Mouse (Mus musculus): ENCODE results near the gene Dnmt1. TPM values are rescaled to one million over a fixed set of nuclear protein-coding genes. Genes with fewer than 3 reads are reported as not detected.
A peak's percentile ranks its signal among the peaks of the same experiment; 100 is the strongest.

The Dnmt1 gene
- polyA plus RNA-seq, 1 experiment: 54.5 TPM

GRCm38 (mm10) chr9:20946066-20946880 lies 13.4 kb downstream of the Dnmt1 start:
- Histone ChIP-seq H3K27ac (ENCODE audit: insufficient read depth, low read depth, low read length) (peak overlapping the region; percentile 83), H3K4me1 (ENCODE audit: control insufficient read depth, insufficient read depth, low read length) (peaks cover 67% of the 10 kb centered on the region), H3K4me3 (ENCODE audit: insufficient read depth, low read length) (no peak overlapping the region)
- TF ChIP-seq POLR2A (IDR thresholded peaks at IDR 0.05; ENCODE audit: borderline replicate concordance, low read depth, low read length) (no peak), CTCF (IDR thresholded peaks at IDR 0.05; ENCODE audit: low read depth, low read length) (no peak)

DNA sequence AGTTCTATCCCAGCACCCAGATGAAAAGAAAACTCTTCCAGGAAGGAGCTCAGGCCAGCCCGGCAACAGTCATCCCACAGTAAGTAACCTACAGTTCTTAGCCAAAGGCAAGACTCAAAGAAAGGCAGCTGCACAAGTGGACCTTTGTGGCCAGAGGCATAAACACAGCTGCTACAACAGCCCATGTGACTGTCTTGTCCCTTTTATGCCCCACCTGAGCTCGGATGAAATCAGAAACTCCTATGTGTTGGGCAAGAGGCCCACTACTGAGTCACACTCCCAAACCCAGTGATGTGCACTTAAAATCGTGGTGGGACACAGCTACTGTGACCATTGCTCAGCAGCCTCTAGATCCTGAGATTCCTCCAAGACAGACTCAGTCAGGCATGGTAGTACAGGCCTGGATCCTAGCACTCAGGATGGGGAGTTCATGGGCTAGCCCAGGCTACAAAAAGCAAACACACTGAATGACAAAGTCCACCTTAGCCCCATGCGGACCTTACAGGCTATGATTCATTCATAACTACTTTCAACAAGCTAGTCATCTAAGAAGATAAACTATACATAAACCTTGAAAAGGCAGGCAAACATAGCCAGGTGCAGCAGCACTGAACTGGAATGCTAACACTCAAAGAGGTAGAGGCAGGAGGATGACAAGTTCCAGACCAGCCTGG lies 14.9 kb downstream of the Dnmt1 start:
- H3K4me3 ChIP-seq (ENCODE audit: insufficient read depth, low read length): no peak overlapping the region
- no peak for TF ChIP-seq POLR2A (IDR thresholded peaks at IDR 0.05; ENCODE audit: borderline replicate concordance, low read depth, low read length)
- no peak for TF ChIP-seq CTCF (IDR thresholded peaks at IDR 0.05; ENCODE audit: low read depth, low read length)
- peak overlapping the region; percentile 5; the same call in 1 of the 2 replicates for H3K27ac ChIP-seq (ENCODE audit: insufficient read depth, low read depth, low read length)
- H3K4me1 ChIP-seq (ENCODE audit: control insufficient read depth, insufficient read depth, low read length): peaks cover 59% of the 10 kb centered on the region

GRCm38 (mm10) chr9:20943911-20944310 lies 15.8 kb downstream of the Dnmt1 start:
- Histone ChIP-seq H3K4me3 (ENCODE audit: insufficient read depth, low read length) (no peak overlapping the region), H3K4me1 (ENCODE audit: control insufficient read depth, insufficient read depth, low read length) (peaks cover 53% of the 10 kb centered on the region), H3K27ac (ENCODE audit: insufficient read depth, low read depth, low read length) (peak overlapping the region; percentile 11)
- no peak for TF ChIP-seq CTCF (IDR thresholded peaks at IDR 0.05; ENCODE audit: low read depth, low read length)
- TF ChIP-seq POLR2A (IDR thresholded peaks at IDR 0.05; ENCODE audit: borderline replicate concordance, low read depth, low read length): no peak

- TF ChIP-seq POLR2A (IDR thresholded peaks at IDR 0.05; ENCODE audit: borderline replicate concordance, low read depth, low read length): no peak
- no peak for TF ChIP-seq CTCF (IDR thresholded peaks at IDR 0.05; ENCODE audit: low read depth, low read length)
- H3K27ac ChIP-seq (ENCODE audit: insufficient read depth, low read depth, low read length): peak overlapping the region; percentile 25
- H3K4me1 ChIP-seq (ENCODE audit: control insufficient read depth, insufficient read depth, low read length): peaks cover 51% of the 10 kb centered on the region
- no peak overlapping the region for H3K4me3 ChIP-seq (ENCODE audit: insufficient read depth, low read length)
Measured at GRCm38 (mm10) chr9:20943396-20943795, 16.3 kb downstream of the Dnmt1 start.

DNA sequence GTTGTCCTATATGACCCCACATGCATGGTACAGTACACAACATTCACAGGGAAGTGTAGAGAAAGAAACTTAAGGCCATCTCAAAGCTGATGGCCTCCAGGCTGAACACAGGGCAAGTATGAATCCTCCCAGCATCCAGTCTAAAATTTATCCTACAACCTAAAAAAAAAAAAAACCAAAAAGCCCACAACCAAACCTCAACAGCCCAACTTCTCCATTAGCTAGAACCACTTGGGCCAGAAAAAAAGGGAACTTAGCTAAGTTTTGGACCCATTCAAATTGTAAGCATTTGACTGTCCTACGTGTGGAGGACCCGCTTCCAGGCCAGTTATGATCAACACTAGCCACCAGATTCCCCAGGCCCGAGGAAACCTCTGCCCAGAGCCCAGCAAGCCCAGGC lies 36.4 kb downstream of the Dnmt1 start:
- TF ChIP-seq CTCF (IDR thresholded peaks at IDR 0.05; ENCODE audit: low read depth, low read length) (no peak), POLR2A (IDR thresholded peaks at IDR 0.05; ENCODE audit: borderline replicate concordance, low read depth, low read length) (no peak)
- peaks cover 3% of the 10 kb centered on the region; the same call in 1 of the 2 replicates for H3K4me1 ChIP-seq (ENCODE audit: control insufficient read depth, insufficient read depth, low read length)
- no peak overlapping the region for H3K4me3 ChIP-seq (ENCODE audit: insufficient read depth, low read length)
- H3K27ac ChIP-seq (ENCODE audit: insufficient read depth, low read depth, low read length): no peak overlapping the region

DNA sequence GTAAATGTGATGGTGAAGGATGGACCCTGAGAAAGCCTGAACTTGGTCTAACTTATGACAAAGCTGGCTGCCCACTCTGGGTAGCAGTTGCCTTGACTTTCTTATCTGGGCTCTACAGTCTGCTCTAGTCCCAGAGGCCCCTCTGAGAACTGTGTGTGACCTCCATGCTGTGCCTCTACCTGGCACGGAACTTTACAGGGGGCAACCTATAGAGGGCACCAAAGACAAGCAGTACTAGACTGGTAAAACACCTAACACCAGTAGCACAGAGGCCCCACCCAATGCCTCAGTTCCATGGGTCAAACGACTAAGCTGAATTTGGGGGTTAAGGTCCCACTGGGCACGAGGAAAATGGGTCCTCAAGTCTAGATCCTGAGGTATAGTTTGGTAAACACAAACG lies 43.5 kb downstream of the Dnmt1 start:
- no peak overlapping the region for H3K4me3 ChIP-seq (ENCODE audit: insufficient read depth, low read length)
- TF ChIP-seq POLR2A (IDR thresholded peaks at IDR 0.05; ENCODE audit: borderline replicate concordance, low read depth, low read length): no peak
- peak; percentile 17; the same call in 1 of the 2 replicates for TF ChIP-seq CTCF (IDR thresholded peaks at IDR 0.05; ENCODE audit: low read depth, low read length)
- no peaks in the 10 kb centered on the region for H3K4me1 ChIP-seq (ENCODE audit: control insufficient read depth, insufficient read depth, low read length)
- no peak overlapping the region for H3K27ac ChIP-seq (ENCODE audit: insufficient read depth, low read depth, low read length)

- Histone ChIP-seq H3K4me3 (ENCODE audit: insufficient read depth, low read length) (no peak overlapping the region), H3K4me1 (ENCODE audit: control insufficient read depth, insufficient read depth, low read length) (no peaks in the 10 kb centered on the region), H3K27ac (ENCODE audit: insufficient read depth, low read depth, low read length) (no peak overlapping the region)
- TF ChIP-seq POLR2A (IDR thresholded peaks at IDR 0.05; ENCODE audit: borderline replicate concordance, low read depth, low read length) (no peak), CTCF (IDR thresholded peaks at IDR 0.05; ENCODE audit: low read depth, low read length) (no peak)
Measured at GRCm38 (mm10) chr9:20909948-20910347, 49.7 kb downstream of the Dnmt1 start.

DNA sequence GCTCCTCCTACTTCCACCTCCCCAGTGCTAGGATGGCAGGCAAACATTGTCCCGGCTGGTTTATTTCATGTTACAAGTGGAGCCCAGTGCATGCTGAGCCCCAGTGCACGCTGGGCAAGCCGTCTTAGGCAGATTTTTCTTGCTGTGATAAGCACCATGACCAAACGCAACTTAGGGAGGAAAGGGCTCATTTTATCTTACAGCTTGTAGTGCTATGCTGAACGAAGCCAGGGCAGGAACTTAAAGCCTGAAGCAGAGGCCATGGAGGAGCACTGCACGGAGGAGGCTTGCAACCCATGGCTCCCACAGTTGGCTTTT lies 57.6 kb downstream of the Dnmt1 start:
- H3K4me1 ChIP-seq (ENCODE audit: control insufficient read depth, insufficient read depth, low read length): peaks cover under 1% of the 10 kb centered on the region; the same call in 1 of the 2 replicates
- TF ChIP-seq CTCF (IDR thresholded peaks at IDR 0.05; ENCODE audit: low read depth, low read length) (no peak), POLR2A (IDR thresholded peaks at IDR 0.05; ENCODE audit: borderline replicate concordance, low read depth, low read length) (no peak)
- no peak overlapping the region for H3K27ac ChIP-seq (ENCODE audit: insufficient read depth, low read depth, low read length)
- H3K4me3 ChIP-seq (ENCODE audit: insufficient read depth, low read length): no peak overlapping the region

- H3K4me3 ChIP-seq (ENCODE audit: insufficient read depth, low read length): no peak overlapping the region
- TF ChIP-seq CTCF (IDR thresholded peaks at IDR 0.05; ENCODE audit: low read depth, low read length) (peak; percentile 45), POLR2A (IDR thresholded peaks at IDR 0.05; ENCODE audit: borderline replicate concordance, low read depth, low read length) (no peak)
- peaks cover 6% of the 10 kb centered on the region for H3K4me1 ChIP-seq (ENCODE audit: control insufficient read depth, insufficient read depth, low read length)
- H3K27ac ChIP-seq (ENCODE audit: insufficient read depth, low read depth, low read length): no peak overlapping the region
Measured at GRCm38 (mm10) chr9:20901466-20902173, 58.1 kb downstream of the Dnmt1 start.

All from bone marrow macrophage, adult 2 months (primary cell).